Mouse (Mus musculus): ENCODE measurements at regions not wholly inside any gene's neighbourhood (a gene's known extent, or its start where the extent isn't known, plus 50 kb on each side); places are given as distances from the start of the nearest gene placed in this dataset.

DNA sequence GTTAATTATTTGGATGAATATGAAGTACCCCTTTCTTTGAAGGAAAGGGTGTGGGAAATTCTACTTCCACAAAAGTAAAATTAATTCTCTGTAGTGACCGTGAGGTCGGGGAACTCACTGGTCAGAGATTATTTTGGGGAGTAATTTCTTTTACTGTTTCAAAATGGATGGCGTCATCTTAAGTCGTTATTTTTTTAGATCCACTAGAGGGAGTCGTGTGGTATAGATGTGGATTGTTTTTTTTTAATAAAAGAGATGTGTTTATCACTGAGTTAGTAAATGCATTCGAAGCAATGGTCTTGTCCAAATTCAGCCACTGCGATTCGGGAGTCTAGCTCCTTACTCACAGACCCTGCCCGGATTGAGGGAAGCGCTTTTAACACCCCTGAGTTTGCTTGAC lies 100.8 kb upstream of the Lsm14a start:
- DNase-seq (ENCODE audit: low read depth) = no peak

- DNase-seq (ENCODE audit: low read depth) = no peak
These were observed 91.9 kb upstream of the Lsm14a start for GRCm38 (mm10) chr7:34484908-34485598.

- DNase-seq (ENCODE audit: low read depth) = no peak
These were observed 90.3 kb upstream of the Lsm14a start for GRCm38 (mm10) chr7:34483368-34483767.

- no peak for DNase-seq (ENCODE audit: low read depth)
These were observed 87.7 kb upstream of the Lsm14a start for GRCm38 (mm10) chr7:34480771-34481170.

- no peak for DNase-seq (ENCODE audit: low read depth)
These were observed 77.9 kb upstream of the Lsm14a start for GRCm38 (mm10) chr7:34471003-34471402.

- peak; percentile 2 for DNase-seq (ENCODE audit: low read depth)
These were observed 69.0 kb upstream of the Lsm14a start for GRCm38 (mm10) chr7:34462069-34462468.

DNA sequence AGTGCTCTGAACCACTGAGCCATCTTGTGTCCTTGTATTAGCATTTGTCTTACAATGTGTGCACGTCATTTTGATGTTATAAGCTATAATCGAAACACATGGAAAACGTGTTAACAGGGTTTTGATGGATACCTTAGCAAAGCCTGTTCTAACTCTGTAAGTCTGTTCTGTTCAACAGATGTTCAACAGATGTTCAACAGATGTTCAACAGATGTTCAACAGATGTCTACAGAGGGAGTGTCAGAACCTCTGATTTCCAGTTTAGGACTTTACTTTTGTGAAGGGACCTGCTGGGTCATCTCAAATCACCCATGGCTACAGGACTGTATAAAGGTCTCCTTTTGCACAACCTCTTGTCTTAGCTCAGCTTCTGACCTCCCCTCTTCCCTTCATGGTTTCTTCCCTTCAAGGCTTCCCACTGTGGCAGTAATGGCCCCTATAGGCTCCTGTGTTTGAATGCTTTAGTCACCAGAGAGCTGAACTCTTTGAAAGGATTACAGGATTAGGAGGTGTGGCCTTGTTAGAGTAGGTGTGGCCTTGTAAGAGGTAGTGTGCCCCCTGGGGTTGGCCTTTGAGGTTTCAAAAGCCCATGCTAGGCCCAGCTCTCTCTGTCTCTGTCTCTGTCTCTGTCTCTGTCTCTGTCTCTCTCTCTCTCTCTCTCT lies 66.8 kb upstream of the Lsm14a start:
- no peak for DNase-seq (ENCODE audit: low read depth)

DNA sequence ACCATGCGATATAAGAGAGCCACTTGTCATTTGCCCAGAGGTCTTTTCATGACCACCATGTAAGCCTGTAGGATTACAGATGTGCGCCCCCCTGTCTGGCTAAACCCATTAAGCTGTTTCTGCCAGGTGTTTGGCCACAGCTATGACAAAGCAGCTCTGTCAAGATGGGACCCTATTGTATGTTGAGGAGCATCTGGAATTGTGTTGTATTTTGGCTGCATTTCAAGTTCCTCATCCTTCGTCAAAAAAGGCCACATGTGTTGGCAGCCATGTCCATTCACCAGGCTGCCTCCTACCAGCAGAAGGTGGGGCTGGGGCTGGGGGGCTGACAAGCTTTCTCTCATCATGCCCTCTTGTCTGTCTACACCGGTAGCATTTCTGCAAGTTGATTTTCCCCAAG lies 65.7 kb upstream of the Lsm14a start:
- DNase-seq (ENCODE audit: low read depth) = no peak

DNA sequence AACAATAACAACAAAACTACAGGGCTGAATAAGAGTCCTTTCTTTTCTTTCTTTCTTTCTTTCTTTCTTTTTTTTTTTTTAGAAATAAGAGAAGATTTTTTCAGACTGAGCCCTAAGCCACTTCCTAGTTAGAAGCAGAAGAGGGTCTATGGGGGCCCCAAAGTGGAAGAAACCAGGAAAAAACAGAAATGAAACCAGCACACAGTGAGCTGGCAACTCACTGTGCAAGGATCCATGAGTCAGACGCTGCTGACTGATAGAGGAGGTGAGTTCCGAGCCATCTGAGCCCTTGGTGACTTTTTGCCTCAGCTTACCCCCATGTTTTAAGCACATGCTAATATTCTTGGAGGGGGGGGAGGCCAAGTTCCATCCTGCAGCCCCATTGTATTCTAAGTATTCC lies 55.2 kb upstream of the Lsm14a start:
- DNase-seq (ENCODE audit: low read depth) = no peak

DNA sequence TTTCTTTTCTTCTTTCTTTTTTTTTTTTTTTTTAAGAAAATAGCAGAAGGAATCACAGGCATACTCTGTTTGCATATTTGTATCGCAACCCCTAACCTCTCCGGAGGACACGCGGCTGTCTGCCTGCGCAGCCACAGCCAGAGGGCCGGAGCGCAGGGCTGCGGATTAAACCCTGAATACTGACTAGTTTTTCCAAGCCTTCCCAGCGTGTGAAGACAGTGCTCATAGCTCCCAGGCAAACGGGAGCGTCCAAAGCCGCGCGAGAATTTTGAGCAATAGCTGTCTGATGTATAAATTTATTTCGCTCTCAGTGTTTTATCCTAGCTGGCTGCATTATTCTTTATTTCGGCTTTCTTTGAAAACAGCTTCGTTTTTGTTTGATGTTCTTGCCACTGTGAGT lies 51.1 kb upstream of the Lsm14a start:
- no peak for DNase-seq (ENCODE audit: low read depth)

Data from naive thymus-derived CD4-positive, alpha-beta T cell, adult 2 months (primary cell).